Mouse (Mus musculus) ES-E14 (cell line): ENCODE data around the gene Nup50.

Source experiments
- CHD2 ChIP-seq: IDR thresholded peaks from 2 replicates; pipeline ENCODE4 v1.6.1; 2014; ENCODE audit warnings: mild to moderate bottlenecking, low read depth, low read length, inconsistent platforms
- ZC3H11A ChIP-seq: IDR thresholded peaks from 2 replicates; pipeline ENCODE4 v1.6.1; 2012; ENCODE audit warnings: low read depth, mild to moderate bottlenecking, inconsistent platforms, low read length, borderline replicate concordance

DNA sequence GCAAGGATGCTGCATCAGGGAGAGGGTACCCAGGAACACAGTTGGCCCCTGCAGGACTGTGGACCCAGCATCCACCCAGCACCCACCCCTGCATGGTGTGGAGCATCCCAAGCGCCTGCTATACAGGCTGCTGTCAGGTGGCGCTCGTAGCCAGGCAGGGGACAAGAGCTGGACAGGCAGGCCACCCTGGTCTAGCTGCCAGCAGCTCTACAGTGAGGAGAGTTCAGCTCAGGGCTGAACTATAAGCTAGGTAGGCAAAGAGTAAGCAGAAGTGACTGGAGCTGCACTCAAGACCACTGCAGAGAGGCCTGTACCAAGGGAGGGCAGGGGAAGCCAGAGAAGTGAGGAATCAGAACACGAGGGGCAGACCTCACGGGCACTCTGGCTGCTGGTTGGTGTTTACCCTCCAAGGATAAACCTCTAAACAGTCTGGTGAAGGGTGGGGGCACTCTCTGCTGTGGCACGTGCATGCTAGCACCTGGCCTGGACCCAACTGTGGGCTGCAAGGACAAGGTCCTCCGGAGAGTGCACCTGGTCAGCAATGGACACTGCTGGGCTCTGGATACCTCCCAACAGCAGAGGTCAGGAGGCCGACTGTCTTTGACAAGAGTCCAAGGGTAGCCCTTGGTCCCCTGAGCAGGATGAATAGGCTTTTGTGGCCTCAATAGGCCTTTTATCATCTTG is 49.8 kb downstream of the Nup50 start:
- TF ChIP-seq CHD2 (no peak), ZC3H11A (no peak)
